Mouse (Mus musculus) forebrain, embryonic 16.5 days (tissue): ENCODE data around the gene Btg1-ps2. TPM values are rescaled to one million over a fixed set of nuclear protein-coding genes. Genes with fewer than 3 reads are reported as not detected.
"Not testable (repeated sequence)": the region's sequence is repeated elsewhere in the genome, so short reads cannot be mapped to it uniquely, and the experiment has no call there.

Experiments
- ATAC-seq: fragments of 200-750 bp; cut with Nextera tagmentation; 2 replicates; pipeline ENCODE4 v1.8.0; 2017; ENCODE audit warnings: mild to moderate bottlenecking, moderate library complexity
- H3K27ac ChIP-seq: fragments of 300-500 bp; sonication (generic); 2 replicates; pipeline ENCODE4 v1.5.1; 2014; ENCODE audit warnings: low read length, control low read depth
- H3K27me3 ChIP-seq: fragments of 300-500 bp; sonication (generic); replicated peaks from 2 replicates; pipeline ENCODE4 v1.6.1; 2014; ENCODE audit warnings: low read length; ENCODE audit not compliant: control insufficient read depth, insufficient read depth
- H3K36me3 ChIP-seq: fragments of 300-500 bp; sonication (generic); 2 replicates; pipeline ENCODE4 v1.6.1; 2014; ENCODE audit not compliant: control insufficient read depth, insufficient read depth
- H3K4me1 ChIP-seq: fragments of 300-500 bp; sonication (generic); replicated peaks from 2 replicates; pipeline ENCODE4 v1.6.1; 2014; ENCODE audit warnings: low read length; ENCODE audit not compliant: control insufficient read depth, insufficient read depth
- H3K4me2 ChIP-seq: fragments of 300-500 bp; sonication (generic); 2 replicates; pipeline ENCODE4 v1.6.1; 2014; ENCODE audit warnings: mild to moderate bottlenecking, low read length, control low read depth
- H3K4me3 ChIP-seq: fragments of 300-500 bp; sonication (generic); replicated peaks from 2 replicates; pipeline ENCODE4 v1.5.1; 2014; ENCODE audit warnings: mild to moderate bottlenecking, low read length, control low read depth
- H3K9ac ChIP-seq: fragments of 300-500 bp; sonication (generic); replicated peaks from 2 replicates; pipeline ENCODE4 v1.6.1; 2014; ENCODE audit warnings: low read depth, low read length, control low read depth
- H3K9me3 ChIP-seq: fragments of 300-500 bp; sonication (generic); 2 replicates; pipeline ENCODE4 v1.6.1; 2016; ENCODE audit warnings: low read length; ENCODE audit not compliant: control insufficient read depth
- WGBS: fragments of 180-500 bp; shearing (Covaris S2); extraction: QIAGEN DNeasy Blood & Tissue Kit; methylation state at CpG from one replicate; pipeline ENCODE4 v1.1.7; 2014; 5-methylcytosine and 5-hydroxymethylcytosine counted together
- polyA plus RNA-seq: library from polyadenylated mRNA; unstranded; fragments of >200 nt; fragmentation: Nextera tagmentation; extraction: Ambion mirVana; gene quantifications from 2 replicates; pipeline ENCODE4 v1.2.1, GENCODE M21; 2015

Btg1-ps2 gene
- not detected in 2 replicates for polyA plus RNA-seq

DNA sequence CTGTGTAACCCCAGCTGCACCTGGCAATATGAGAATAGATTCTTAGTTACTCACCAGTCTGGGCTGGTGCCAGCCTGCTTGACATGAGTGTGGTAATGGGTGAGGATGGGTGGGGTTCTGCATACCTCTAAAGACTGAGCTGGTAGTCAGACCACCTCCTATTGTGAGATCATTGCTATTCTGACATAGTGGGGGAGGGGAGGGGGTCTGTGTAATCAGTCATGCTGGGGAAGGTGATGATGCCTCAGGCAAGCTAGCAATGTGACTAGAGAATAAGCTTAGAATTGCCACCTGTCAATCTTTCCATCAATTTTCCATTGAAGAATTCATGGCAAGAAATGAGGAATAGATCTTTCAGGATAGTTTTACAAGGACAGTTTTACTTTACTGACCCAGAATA, at the start of gene Btg1-ps2:
TSS of gene Btg1-ps2 (minus strand) at position 101 of the 400 bp plus-strand sequence.
- not testable (repeated sequence) for H3K9ac ChIP-seq, H3K27ac ChIP-seq, H3K9me3 ChIP-seq, H3K27me3 ChIP-seq, ATAC-seq, H3K4me3 ChIP-seq, H3K36me3 ChIP-seq, H3K4me2 ChIP-seq, H3K4me1 ChIP-seq

DNA sequence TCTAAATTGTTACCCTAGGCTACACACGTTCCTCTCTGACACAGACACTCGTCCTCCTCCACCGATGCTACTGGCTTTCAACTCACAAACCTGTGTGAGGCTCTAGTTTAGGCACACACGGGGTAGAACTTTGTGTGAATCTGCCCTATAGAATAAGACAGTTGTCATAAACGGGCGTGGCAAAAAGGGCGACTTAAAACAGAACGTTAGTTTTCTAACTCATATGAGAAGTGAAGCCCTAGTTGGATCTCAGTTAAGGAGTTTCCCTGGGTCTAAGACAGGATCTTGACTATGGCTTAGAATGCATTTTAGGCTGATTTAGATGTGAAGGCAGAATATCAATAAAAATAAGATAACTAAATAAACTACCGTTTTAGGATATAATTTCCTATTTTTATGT, 42.1 kb upstream of the Btg1-ps2 start, which contains the start of gene Rhox11:
TSS of gene Rhox11 (minus strand) at position 101 of the 400 bp plus-strand sequence.
- Histone ChIP-seq H3K9me3 (no peaks in the 10 kb centered on the region), H3K9ac (no peak within 1 kb of the TSS), H3K4me3 (no peak within 1 kb of the TSS), H3K4me2 (no peak within 1 kb of the TSS), H3K27me3 (no peaks in the 10 kb centered on the region), H3K4me1 (no peaks in the 10 kb centered on the region), H3K27ac (no peak within 1 kb of the TSS), H3K36me3 (no peaks in the 10 kb centered on the region)
- ATAC-seq = no peak
- 90% methylated on average over 9 of the region's 9 CpGs for WGBS

DNA sequence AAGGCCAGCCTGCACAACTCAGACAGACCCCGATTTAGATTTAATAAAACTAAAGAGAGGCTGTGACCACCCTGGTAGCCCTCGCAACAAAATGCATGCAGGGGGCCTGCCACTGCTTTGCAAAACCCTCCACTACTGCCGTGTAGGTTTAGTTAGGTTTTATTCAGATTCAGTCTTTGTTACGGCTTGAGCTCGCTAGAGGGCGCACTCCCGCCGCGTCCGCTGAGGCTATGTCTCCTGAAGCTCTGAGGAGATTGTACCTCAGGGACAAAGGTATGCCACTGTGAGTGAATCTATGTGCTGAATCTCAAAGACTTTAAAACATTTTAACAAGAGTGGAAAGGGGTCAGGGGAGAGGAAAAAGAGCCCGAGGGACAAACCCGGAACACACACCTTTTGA, 41.3 kb upstream of the Btg1-ps2 start:
- no peak overlapping the region for H3K4me3 ChIP-seq
- no peak overlapping the region for H3K4me2 ChIP-seq
- no peak overlapping the region for H3K27ac ChIP-seq
- H3K9me3 ChIP-seq = no peaks in the 10 kb centered on the region
- H3K4me1 ChIP-seq = no peaks in the 10 kb centered on the region
- 27% methylated on average over 12 of the region's 12 CpGs for whole genome bisulfite sequencing
- no peaks in the 10 kb centered on the region for H3K27me3 ChIP-seq
- no peak overlapping the region for H3K9ac ChIP-seq
- no peaks in the 10 kb centered on the region for H3K36me3 ChIP-seq
- peak; percentile 57; the same call in 1 of the 2 replicates for ATAC-seq

DNA sequence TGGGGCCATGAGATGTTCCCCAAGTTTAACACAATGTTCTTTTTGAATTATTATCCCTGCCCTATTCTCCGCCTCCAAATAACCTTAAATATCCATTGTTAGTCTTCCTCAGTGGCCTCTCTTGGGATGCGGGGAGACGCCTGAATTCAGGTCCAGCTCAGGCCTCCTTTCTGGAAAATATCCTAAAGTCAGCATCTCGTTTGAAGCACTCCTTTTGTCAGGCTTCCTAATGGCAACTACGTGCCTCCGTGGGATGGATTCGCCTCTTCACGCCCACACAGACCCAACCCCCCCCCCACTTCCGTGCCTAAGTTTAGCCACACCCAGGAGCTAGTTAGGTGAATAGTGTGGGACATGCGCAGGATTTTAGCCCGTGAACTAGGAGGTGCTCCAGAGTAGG, 23.3 kb upstream of the Btg1-ps2 start, which contains the start of gene Rhox10:
TSS of gene Rhox10 (plus strand) at position 301 of the 400 bp plus-strand sequence.
- no peak for ATAC-seq
- H3K27ac ChIP-seq = no peak within 1 kb of the TSS
- no peak within 1 kb of the TSS for H3K4me2 ChIP-seq
- H3K4me1 ChIP-seq = no peaks in the 10 kb centered on the region
- no peaks in the 10 kb centered on the region for H3K27me3 ChIP-seq
- 87% methylated on average over 11 of the region's 11 CpGs for WGBS
- H3K9ac ChIP-seq = no peak within 1 kb of the TSS
- H3K36me3 ChIP-seq = no peaks in the 10 kb centered on the region
- no peak within 1 kb of the TSS for H3K4me3 ChIP-seq
- no peaks in the 10 kb centered on the region for H3K9me3 ChIP-seq

DNA sequence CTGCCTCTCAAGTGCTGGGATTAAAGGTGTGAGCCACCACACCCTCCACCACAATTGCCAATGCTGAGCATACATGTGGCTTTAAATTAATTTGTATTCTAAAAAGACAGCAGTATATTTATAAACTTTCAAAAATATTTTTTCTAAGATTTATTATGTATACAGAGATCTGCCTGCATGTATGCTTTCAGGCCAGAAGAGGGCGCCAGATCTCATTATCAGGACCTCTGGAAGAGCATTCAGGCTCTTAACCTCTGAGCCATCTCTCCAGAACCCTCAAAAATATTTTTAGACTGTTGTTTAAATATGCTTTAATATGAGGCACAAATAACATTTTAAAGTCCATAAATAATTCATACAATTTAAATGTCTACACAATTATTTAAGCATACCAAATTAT, 18.6 kb upstream of the Btg1-ps2 start:
- Histone ChIP-seq H3K4me3 (no peak overlapping the region), H3K36me3 (no peaks in the 10 kb centered on the region), H3K27ac (no peak overlapping the region), H3K9ac (no peak overlapping the region), H3K27me3 (no peaks in the 10 kb centered on the region), H3K4me2 (no peak overlapping the region), H3K9me3 (no peaks in the 10 kb centered on the region), H3K4me1 (no peaks in the 10 kb centered on the region)
- 4% methylated on average over 1 of the region's 1 CpGs for WGBS
- ATAC-seq = no peak

DNA sequence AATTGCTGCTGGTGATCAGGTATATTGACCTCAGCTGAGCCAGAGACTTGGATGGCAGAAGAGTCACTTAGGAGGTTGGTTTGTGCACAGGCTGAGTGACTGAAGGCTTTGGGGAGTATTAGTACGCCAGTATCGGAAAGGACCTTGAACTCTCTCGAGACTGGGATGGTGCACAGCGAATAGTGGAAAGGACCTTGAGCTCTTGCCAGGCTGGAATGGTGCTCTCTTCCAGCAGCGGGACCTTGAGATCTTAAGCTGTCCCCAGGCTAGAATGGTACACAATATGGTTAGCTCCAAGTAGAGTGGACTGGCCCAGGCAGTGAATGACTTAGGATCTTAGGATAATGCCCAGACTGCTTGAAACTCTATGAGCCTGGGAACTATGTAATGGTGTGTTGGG, 3.2 kb downstream of the Btg1-ps2 start:
- Histone ChIP-seq H3K27me3 (no peaks in the 10 kb centered on the region), H3K4me3 (no peak overlapping the region), H3K4me2 (no peak overlapping the region), H3K9me3 (no peaks in the 10 kb centered on the region), H3K9ac (no peak overlapping the region), H3K4me1 (no peaks in the 10 kb centered on the region), H3K27ac (no peak overlapping the region), H3K36me3 (no peaks in the 10 kb centered on the region)
- 90% methylated on average over 5 of the region's 5 CpGs for WGBS
- ATAC-seq = no peak

DNA sequence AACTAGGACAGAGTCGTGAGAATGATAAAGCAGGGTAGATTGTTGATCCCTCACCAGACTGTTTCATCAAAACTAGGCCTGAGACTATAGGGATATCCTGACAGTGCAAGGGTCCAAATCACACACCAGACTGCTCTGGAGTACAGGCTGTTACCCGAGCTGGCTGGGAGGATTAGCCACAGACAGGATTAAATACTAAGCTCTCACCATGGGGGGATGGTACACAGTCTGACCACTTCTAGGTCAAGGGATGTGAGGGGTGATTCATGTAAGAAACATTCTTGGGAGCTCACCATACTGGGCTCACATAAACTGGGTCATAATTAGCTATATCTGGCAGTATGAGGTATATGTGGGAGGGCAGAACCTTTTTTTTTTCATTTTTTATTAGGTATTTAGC, 9.1 kb downstream of the Btg1-ps2 start:
- no peak overlapping the region for H3K27ac ChIP-seq
- no peaks in the 10 kb centered on the region for H3K4me1 ChIP-seq
- ATAC-seq = no peak
- H3K27me3 ChIP-seq = no peaks in the 10 kb centered on the region
- WGBS = 42% methylated on average over 2 of the region's 2 CpGs
- H3K9ac ChIP-seq = no peak overlapping the region
- no peaks in the 10 kb centered on the region for H3K9me3 ChIP-seq
- no peaks in the 10 kb centered on the region for H3K36me3 ChIP-seq
- no peak overlapping the region for H3K4me2 ChIP-seq
- no peak overlapping the region for H3K4me3 ChIP-seq

DNA sequence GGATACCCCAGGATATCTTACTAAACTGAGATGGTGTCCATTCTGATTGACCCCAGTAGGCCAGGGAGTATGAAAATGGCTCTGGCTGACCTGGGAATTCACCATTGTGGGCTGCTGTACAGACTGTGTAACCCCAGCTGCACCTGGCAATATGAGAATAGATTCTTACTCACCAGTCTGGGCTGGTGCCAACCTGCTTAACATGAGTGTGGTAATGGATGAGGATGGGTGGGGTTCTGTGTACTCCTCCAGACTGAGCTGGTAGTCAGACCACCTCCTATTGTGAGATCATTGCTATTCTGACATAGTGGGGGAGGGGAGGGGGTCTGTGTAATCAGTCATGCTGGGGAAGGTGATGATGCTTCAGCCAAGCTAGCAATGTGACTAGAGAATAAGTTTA, 24.3 kb downstream of the Btg1-ps2 start, which contains the start of gene Btg1-ps1:
TSS of gene Btg1-ps1 (minus strand) at position 219 of the 400 bp plus-strand sequence.
- H3K27me3 ChIP-seq, H3K27ac ChIP-seq, H3K9ac ChIP-seq, H3K36me3 ChIP-seq, ATAC-seq, H3K9me3 ChIP-seq, H3K4me2 ChIP-seq, H3K4me1 ChIP-seq, H3K4me3 ChIP-seq: not testable (repeated sequence)

DNA sequence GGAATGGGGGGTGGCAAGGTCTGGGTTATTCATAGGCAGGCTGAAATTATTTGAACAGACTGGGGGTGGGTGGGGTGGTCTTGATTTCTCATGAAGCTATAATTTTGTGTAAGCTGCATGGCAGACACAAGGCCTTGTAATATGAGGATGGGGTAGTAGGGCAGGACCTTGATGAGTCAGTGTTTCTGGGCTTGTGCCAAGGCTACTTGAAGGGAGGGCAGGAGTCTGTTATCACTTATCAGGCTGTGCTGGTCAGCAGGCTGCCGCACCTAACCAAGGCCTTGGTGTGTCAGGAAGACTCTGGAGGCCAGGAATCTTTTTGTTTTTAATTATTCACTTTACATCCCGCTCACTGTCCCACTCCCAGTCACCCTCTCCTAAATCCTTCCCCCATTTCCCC, 34.2 kb downstream of the Btg1-ps2 start:
- H3K4me2 ChIP-seq = no peak overlapping the region
- no peak overlapping the region for H3K27ac ChIP-seq
- no peaks in the 10 kb centered on the region for H3K9me3 ChIP-seq
- no peaks in the 10 kb centered on the region for H3K36me3 ChIP-seq
- no peak overlapping the region for H3K9ac ChIP-seq
- H3K4me1 ChIP-seq = no peaks in the 10 kb centered on the region
- ATAC-seq = no peak
- H3K4me3 ChIP-seq = no peak overlapping the region
- 93% methylated on average over 2 of the region's 2 CpGs for WGBS
- no peaks in the 10 kb centered on the region for H3K27me3 ChIP-seq
